Mouse (Mus musculus) megakaryocyte progenitor cell, adult 5-6 weeks (primary cell): ENCODE results near the gene Ppp1r21. TPM values are rescaled to one million over a fixed set of nuclear protein-coding genes. Genes with fewer than 3 reads are reported as not detected.

ENCODE experiments used
- ATAC-seq: replicated peaks from 2 replicates; pipeline ENCODE4 v1.8.0; 2016; ENCODE audit warnings: mild to moderate bottlenecking, moderate TSS enrichment, inconsistent platforms; ENCODE audit not compliant: poor library complexity
- total RNA-seq, 2 experiments: library from RNA; stranded (forward) in 1 of 2; stranded (reverse) in 1 of 2; fragments of 157-497, 149-512 nt in 1 of 2; fragments of 200-1000 nt in 1 of 2; gene quantifications; 2 replicates each; pipeline versions ENCODE4 v1.2.3 to v1.2.4; 2015 to 2017

Ppp1r21 gene
- total RNA-seq (2015), result 75.6 and 77.2 TPM in 2 replicates
- 83.1 and 85.8 TPM in 2 replicates for total RNA-seq (2017)

DNA sequence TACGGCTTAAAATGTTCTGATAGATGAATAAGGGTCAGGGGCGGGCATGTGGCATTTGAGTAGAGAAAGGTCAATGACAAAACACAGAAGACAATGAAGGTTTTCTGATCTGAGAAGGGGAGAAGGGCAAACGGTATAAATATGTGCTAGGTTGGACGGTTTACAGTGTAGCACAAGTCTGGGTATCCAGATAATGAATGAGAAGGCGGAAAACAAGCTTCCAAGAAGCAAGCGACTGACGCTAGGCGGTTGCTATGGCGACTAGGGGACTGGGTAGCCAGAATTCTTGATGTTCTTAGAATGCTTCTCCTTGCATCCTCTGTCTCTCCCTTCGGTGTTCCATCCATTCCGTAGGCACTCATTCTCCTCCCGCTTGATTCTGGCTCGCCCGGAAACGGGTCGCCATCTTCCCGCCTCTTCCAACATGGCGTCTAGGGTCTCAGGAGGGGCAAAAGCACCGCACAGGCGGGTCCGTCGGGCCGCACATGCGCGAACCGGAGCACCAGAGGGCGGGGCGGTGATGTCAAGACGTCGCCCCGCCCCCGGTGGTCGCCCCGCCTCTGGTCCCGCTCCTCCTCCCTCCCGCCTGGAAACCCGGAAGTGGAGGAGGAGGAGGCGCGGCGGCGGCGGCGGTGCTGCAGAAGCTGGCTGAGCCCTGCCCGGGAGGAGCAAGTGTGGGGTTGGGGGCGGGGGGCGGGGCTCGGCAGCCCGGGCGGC lies at the start of gene Ppp1r21:
TSS of gene Ppp1r21 (plus strand) at position 600 of the 717 bp plus-strand sequence.
- ATAC-seq, result peak; percentile 92

DNA sequence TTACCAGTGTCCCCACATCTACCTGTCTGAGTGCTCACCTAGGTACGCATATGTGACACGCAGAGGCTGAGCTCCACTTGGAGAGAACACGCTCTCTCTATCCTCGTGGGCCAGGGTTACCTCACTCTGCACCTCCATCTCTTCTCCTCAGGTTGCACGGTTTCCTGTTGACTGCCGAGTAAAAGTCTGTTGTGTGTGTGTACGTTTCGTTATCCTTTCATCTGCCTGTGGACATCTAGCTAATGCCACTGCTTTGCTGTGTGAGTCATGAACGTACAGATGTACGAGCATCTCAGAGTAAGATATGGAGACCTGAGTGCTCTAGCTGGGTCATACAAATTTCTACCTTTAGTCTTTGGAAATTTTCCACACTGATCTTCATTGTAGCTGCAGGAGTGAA lies 49.5 kb upstream of the Ppp1r21 start:
- ATAC-seq, result no peak

DNA sequence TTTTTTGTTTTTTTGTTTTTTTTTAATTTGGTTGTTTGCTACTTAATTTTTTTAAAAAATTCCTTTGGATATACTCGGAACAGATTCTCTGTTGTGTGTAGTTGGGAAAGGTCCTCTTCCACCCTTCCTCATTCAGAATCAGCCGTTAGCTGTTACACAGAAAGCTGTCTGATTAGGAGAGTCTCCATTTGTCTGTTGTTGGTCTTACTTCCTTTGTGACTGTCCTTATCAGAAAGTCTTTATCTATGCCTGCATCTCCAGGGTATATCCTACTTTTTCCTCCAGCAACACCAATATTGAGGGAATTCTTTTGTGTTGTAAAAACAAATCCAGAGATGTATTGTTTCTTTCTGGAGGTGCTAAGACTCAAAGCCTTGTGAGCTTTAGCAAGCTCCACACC lies 48.9 kb upstream of the Ppp1r21 start:
- no peak for ATAC-seq

DNA sequence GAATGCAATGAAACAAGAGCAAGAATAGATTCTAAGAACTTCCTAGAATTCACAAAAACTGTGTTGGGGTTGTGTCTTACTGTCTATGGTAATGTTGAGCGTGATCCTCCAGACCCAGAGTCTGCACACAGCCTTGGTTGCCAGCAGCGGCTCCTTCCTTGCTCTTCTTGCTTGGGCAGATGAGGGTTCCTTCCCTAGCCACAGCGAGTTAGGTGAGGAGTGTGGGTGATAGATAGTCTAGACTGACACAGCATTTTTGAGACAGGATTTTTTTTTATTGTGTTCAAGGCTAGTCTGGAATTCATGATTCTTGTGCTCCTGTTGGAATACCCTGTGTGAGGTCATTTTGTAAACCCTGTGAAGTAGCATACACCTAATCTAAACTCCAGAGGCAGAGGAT lies 48.3 kb upstream of the Ppp1r21 start:
- peak; percentile 84 for ATAC-seq

DNA sequence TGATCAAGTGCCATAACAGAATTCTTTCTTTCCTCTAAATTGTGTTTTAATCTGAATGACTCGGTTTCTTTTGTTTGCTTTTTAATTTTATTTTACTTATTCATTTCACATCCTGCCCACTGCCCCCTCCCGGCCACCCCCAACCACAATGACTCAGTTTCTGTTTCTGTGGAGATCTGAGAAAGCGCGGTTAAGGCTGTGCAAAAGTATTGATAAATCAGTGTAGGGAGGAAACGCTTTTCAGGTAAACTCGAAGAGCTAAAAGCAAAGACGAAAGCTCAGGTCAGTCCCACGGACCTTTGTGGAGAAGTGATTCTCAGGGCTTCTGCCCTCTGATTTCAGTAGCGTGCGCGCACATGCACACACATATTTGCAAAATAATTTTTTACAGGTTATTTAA lies 45.4 kb upstream of the Ppp1r21 start:
- no peak for ATAC-seq

DNA sequence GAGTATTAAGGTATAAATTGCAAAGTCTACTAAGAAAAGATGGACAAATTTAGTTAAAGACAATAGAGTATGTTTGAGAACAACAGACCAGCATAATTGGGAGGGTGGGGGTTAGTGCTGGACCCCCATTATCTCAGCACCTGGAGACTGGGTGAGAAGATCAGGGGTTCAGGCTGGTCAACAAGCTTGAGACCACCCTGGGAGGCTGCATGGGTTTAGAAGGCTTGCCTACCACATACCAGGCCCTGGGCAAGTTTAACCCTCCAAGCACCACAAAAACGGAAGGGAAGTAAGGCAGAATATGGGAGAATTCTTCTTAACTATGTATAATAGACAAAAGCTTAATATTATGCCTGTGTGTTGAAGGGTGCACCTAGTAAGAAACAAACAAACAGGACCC lies 45.0 kb upstream of the Ppp1r21 start:
- no peak for ATAC-seq

DNA sequence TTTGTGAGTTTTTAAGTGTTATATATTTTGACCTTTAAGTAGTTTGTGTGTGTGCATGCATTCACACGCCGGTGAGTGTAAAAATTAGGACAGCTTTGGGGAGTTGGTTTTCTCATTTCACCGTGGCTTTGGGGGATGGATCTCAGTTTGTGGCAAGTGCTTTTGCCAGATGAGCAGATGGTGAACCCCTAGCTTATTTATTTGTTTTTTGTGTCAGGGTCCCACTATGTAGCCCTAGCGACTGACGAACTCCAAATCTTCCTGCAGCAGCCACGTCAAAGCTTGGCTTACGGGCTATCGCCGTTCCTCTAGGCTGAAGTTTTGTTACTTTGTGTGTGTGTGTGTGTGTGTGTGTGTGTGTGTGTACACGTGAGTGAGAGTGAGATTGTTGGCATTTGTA lies 39.4 kb upstream of the Ppp1r21 start:
- ATAC-seq, result no peak

DNA sequence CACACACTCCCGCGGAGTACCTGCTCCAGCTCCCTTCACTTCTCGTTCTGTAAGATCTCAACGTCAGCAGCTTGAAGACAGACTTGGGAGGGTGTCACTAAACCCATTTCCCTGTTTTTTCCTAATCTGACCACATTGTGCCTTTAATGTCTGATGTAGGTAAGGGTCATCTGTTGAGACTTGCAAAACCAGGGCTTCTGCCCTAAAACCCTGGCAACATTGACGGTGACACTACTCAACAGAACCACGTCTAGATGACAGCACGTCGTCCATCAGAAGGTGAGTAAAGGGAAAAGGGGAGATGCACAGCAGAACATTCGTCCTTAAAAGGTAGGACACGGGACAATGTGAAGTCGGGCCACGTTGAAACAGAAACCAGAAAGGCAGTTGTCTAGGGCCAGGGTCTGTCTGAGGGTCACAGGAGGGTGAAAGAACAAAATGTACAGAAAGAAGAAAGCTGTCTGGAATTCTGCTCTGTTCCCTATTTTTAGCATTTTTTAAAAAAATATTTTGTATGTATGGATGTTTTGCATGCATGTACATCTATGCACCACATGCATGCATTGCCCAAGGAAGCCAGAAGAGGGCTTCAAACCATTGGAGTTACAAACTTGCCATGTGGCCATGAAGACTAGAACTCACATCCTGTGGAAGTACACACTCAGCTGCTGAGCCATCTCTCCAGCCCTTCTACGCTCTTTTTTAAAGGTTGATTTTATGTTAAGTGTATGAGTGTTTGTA lies 38.4 kb upstream of the Ppp1r21 start:
- ATAC-seq, result peak; percentile 65

DNA sequence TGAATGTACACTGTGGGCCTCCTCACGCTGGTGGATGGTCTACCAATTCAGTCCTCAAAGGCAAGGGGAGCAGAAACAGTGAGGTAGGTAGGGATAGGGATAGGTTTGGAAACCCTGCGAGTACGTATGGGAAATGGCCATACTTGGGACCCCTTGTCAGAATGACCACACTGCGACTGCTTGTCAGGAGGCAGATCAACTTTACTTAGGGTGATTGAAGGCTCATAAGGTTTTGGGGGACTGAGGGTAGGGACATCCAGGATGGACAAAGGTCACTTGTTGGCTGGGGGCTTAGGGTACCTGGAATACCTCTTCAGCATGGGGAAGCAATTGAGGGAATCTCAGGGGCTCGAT lies 37.8 kb upstream of the Ppp1r21 start:
- ATAC-seq, result no peak

DNA sequence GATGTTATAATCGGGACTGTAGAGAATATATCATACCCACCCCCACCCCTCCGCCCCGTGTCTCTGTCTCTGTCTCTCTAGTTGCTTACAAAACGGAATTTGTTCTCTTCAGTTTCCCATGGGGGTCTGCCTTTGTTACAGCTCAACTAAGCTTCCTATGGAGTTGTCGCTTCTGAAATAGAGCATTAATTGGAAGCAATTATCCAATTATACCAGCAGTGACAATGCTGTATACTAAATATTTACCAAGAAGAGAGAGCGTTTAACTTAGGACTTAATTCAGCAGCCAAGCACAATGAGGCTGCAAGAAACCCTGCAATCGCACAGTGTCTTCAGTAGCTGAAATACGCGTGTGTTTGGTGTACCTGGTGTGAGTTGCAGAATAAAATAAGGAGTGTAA lies 36.4 kb upstream of the Ppp1r21 start:
- no peak for ATAC-seq

DNA sequence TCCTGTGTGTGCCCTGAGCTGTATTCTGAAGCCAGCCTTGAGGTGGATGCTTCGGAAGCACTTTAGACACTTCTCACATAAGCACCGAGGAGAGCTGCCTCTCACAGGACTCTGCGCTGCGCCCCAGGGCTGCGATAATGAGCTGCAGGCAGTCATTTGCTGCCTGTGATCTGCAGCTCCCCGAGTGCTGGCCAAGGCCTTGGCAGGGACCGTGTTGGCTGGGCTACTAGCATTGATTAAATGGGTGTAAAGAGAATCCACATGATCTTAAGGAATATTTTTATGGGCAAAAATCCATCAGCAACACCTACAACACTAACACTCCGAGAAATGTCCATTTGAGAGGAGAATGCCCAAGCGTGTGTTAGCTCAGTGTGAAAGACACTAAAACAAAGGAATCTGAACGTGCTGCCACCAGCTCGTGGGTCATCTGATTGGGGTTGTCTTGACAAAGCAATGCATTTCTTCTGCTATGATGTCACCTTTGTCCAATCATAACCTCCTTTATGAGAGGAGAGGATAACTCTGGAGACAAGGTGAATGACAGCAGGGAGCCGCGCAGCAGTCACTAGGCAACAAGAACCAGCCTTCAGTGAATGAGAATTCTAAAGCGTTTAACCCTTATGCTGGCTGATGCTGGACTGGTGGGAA lies 35.7 kb upstream of the Ppp1r21 start:
- ATAC-seq, result no peak

DNA sequence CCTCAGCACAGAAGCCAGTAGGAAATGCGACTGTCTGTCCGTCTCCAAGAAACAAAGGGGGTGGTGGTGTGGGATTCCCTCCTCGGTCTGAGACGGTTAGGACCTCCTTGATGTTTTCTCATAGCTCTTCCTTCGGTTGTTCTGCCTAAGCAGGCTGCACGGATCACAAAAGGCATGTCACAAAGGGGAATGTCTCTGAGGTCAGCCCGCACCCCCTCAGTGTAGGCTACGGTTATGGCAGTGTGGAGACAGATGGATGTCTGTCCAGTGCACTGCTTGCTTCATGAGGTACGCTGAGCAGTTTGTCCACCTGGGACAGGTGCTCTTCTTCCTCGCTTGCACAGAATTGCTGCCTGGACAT lies 35.2 kb upstream of the Ppp1r21 start:
- no peak for ATAC-seq

DNA sequence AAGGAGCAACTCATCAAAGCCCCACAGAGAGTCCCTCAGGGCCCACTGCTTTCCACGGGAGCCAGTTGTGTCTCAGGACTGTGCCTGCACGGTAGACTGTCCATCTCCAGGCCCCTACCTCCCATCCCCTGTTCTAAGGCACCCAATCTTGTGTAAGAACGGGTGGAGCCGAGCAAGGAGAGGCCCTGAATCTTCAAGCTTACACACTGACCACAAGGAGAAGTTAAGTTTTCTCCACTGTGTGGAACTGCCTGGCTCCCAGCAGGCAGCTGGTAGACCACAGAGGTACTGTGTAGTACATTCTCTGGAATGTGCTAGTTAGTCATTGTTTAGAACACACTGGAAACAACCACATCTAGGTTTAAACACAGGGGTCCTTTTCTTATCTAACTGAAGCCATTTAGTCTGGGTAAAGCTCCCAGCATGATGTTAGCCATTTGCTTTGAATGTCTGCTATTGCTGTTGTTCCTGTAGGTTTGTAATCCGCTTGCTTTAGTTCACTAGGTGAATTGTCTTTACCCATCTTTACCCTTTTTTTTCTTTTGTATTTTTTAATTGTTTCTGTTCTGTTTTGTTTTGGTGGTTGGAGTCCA lies 31.7 kb upstream of the Ppp1r21 start:
- ATAC-seq, result peak; percentile 87

DNA sequence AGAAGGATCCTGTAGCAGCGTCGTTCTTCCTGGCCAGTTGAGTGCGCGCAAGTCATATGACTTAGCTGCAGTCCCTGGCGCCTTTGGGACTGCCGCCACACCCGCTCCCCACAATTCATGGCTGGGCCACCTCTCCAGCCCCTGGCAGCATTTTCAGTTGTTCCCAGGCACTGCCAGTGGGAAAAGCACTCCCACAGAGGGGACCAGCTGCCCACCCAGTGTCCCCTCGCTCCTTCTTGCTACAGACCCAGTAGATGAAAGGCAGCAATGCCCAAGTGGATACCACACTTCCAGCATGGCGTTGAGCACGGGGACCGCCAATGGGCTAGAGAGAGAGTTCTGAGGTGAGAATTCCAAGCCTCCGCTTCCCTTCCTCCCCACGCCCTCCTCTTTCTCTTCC lies 25.9 kb upstream of the Ppp1r21 start:
- no peak for ATAC-seq

DNA sequence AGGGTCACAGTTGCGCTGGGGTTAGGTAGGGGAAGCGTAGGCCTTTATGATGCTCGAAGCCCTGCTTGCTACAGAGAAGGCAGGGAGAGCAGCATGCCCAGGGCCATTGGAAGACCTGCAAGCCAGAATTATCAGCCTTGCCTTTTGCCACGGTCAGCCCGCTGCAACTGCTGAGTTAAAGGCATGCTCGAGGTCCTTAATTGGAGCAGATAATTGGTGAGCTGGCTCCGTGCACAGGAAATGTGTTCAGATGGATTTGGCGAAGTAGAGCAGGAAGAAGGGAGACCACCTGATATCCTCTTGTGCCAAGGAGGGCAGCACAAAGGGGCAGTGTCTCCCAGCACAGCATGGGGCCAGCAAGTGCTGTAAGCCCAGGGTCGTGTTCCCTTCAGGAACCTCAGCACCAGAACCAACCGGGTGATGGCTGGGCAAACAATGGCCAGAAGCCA lies 24.6 kb upstream of the Ppp1r21 start:
- no peak for ATAC-seq

DNA sequence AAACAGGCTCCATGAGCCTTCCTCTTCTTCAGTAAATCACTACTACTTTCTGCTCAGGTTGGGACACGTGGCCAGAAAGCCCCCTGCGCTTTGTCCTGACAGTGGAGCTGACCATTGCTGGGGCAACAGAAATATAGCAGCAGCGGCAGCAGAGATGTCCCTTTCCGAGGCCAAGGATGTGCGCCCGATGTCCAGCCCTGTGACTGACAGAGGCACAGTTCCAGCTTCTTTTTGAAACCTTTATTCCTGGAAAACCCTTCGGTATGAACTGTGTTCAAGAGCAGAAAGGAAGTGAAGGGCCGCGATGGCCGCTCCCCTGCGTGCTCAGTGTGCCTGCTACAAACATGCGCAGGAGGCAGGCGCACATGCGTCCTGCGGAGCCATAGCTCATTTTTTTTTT lies 24.0 kb upstream of the Ppp1r21 start:
- ATAC-seq, result no peak

DNA sequence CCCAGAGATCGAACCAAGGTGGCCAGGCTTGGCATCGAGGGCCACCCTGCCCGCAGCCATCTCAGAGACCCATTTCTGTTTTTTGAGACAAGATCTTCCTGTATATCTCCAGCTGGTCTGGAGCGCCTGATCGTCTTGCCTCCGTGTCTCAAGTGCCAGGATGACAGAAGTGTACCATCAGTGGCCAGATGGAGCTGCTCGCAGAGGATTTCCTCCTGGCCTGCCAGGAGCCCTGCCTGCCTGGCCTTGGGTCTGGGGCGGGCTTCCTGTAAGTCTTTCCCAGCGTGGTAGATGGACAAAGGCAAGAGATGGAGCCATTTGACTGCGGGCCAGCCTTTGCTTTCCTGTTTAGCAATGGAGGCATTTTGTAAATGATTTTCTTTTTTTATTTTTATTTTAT lies 22.5 kb upstream of the Ppp1r21 start:
- no peak for ATAC-seq

DNA sequence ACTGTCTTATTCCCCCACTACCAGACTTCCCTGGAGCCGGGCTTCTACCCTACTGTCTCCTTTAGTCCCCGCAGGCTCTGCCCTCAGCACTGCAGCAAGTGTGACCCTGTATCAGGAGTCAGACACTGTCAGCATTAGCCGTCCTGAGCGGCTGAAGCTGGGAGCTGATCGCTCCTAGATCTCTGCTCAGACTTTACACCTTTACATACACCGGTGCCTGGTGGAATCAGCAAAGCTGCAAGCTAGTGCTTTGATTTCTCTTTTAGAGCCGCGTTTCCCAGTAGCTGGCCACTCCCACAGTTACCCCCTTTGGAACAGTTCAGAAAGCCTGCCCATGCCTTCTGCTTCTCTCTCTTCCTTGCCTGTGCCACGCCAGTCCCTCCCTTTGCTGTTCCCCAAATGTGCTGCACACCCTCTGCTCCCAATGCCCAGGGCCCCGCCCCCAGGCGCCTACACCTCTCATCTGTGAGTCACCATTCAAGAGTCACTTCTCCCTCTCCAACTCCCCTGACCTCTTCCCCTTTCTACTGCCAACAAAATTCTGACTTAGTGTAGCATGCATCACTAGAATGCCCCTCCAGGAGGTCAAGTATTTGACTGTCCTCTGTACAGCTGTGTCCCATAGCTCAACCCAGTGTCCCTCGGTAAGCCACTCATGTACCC lies 20.9 kb upstream of the Ppp1r21 start:
- ATAC-seq, result peak; percentile 96

DNA sequence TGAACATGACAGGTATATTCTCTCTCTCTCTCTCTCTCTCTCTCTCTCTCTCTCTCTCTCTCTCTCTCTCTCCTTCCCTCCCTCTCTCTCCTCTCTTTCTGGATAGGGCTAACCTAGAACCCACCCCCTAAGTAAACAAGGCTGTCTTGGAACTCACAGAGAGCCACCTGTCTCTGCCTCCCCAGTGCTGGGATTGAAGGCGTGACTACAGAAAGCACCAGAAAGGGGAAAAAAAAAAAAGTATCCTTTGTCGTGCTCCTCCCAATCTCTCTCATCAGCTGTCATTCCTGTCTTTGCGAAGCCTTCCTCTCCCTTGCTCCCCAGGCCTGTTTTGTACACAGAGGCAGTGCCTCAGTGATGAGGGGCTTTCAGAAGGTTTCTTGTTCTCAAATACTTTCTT lies 19.9 kb upstream of the Ppp1r21 start:
- no peak for ATAC-seq

DNA sequence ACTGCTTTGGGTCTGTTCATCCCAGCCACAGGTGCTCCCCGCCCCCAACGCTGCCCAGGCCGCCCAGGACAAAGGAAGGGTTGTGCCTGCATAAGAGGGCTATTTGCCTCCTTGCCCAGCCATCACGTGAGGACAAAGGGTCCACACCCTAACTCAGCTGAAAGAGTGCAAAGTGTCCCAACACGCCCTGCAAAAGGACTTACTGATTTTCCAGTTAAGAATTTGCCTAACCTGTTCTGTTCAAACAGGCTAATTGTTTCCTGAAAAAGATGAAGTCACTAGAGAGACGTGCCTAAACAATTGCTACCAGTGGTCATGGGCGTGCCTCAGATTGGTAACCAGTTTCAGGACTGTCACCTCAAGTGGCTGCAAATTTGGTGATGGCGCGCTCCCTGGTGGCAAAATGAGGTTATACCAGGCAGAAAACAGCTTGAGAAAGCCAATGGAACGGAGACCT lies 18.8 kb upstream of the Ppp1r21 start:
- ATAC-seq, result peak; percentile 83

DNA sequence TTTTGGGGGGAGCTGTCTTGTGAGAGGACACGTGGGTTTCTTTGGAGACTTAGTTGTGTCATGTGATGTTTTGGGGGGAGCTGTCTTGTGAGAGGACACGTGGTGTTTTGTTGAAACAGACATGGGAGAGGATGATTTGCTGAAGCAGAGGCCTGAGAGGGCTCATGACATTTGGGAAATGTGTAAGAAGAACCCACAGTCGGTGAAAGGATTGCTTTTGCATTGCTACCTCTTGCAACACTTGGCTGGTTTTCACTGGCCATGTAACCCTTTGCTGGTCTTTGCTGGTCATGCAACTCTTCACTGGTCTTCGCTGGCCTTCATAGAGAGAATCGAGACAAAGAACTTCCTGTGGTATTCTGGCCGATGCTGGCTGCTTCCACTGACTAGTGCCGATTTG lies 13.4 kb upstream of the Ppp1r21 start:
- ATAC-seq, result peak; percentile 70
